Mouse (Mus musculus) kidney, adult 2 months (tissue): ENCODE results near the gene Rbm24. TPM values are rescaled to one million over a fixed set of nuclear protein-coding genes. Genes with fewer than 3 reads are reported as not detected.

Experiments
- DNase-seq: peaks from one replicate; pipeline ENCODE4 v3.0.0; 2021
- H3K27ac ChIP-seq: fragments of 200-500 bp; 2 replicates; pipeline ENCODE4 v1.5.1; 2012; ENCODE audit warnings: low read depth, low read length, control low read depth, inconsistent platforms; ENCODE audit not compliant: insufficient read depth
- H3K27me3 ChIP-seq: fragments of 200-500 bp; replicated peaks from 2 replicates; pipeline ENCODE4 v1.6.1; 2012; ENCODE audit warnings: mild to moderate bottlenecking, moderate library complexity, low read length, inconsistent platforms; ENCODE audit not compliant: control insufficient read depth, insufficient read depth
- H3K36me3 ChIP-seq: fragments of 200-500 bp; 2 replicates; pipeline ENCODE4 v1.6.1; 2012; ENCODE audit warnings: mild to moderate bottlenecking, moderate library complexity, low read length, inconsistent platforms; ENCODE audit not compliant: control insufficient read depth, insufficient read depth
- H3K4me1 ChIP-seq: fragments of 200-500 bp; 2 replicates; pipeline ENCODE4 v1.6.1; 2011; ENCODE audit warnings: low read length; ENCODE audit not compliant: control insufficient read depth, insufficient read depth
- H3K4me3 ChIP-seq: fragments of 200-500 bp; 2 replicates; pipeline ENCODE4 v1.5.1; 2011; ENCODE audit warnings: mild to moderate bottlenecking, low read depth, low read length, control low read depth; ENCODE audit not compliant: insufficient read depth
- CTCF ChIP-seq: fragments of 200-500 bp; conservative IDR thresholded peaks from 2 replicates; pipeline ENCODE4 v1.5.1; 2011; ENCODE audit warnings: low read depth, mild to moderate bottlenecking, control low read depth, low read length, moderate library complexity, mixed read lengths; ENCODE audit not compliant: insufficient read depth, insufficient read length
- POLR2A ChIP-seq: fragments of 200-500 bp; IDR thresholded peaks from one replicate; pipeline ENCODE4 v1.6.1; 2011; ENCODE audit warnings: low read depth, low read length, control low read depth
- WGBS: fragments of 180-500 bp; shearing (Covaris S2); methylation state at CpG from one replicate; pipeline ENCODE4 v1.1.7; 2018; 5-methylcytosine and 5-hydroxymethylcytosine counted together
- polyA plus RNA-seq: library from polyadenylated mRNA; depleted of rRNA; stranded (reverse); fragments of >200 nt; gene quantifications from 2 replicates; pipeline ENCODE4 v1.2.3, GENCODE M21; 2012

Rbm24 gene
- polyA plus RNA-seq, 1 experiment, result 3.6 TPM

DNA sequence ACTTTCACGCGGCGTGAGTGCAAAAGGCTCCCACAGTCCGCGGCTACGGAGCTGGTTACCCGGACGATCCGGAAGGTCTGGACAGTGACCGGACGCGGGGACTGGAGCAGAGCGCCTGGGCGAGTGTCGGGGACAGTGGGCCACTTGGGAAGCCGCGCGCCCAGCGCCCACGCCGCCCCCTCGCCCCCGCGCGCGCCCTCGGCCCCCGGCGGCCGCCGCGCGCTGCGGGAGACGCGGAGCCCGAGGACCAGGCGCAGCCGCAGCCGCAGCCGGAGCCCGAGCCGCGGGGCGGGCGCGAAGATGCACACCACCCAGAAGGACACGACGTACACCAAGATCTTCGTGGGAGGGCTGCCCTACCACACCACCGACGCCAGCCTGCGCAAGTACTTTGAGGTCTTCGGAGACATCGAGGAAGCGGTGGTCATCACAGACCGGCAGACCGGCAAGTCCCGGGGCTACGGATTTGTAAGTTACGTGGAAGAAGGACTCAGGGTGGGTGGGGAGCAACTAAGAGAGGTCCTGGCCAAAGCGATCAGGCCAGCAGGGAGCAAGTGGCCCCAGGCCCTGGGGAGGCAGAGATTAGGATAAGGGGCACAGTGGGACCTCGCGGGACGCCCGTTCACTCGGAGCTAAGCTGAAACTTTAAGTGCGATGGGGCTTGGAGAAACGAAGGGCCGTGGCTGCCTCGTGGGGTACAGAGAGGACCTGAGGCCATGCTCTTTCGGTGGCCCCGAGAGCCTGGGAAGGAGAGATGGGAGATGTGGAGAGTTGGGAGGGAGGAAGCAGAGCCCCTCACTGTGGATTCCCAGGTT lies 704 bp downstream of the Rbm24 start:
- H3K4me3 ChIP-seq, result peak overlapping the region; percentile 38
- DNase-seq, result no peak
- no peaks in the 10 kb centered on the region for H3K36me3 ChIP-seq
- H3K4me1 ChIP-seq, result no peaks in the 10 kb centered on the region
- TF ChIP-seq POLR2A, result no peak
- no peak for TF ChIP-seq CTCF
- WGBS, result 2% methylated on average over 73 of the region's 73 CpGs
- no peaks in the 10 kb centered on the region; the same call in none of the 2 replicates for H3K27me3 ChIP-seq
- H3K27ac ChIP-seq, result no peak overlapping the region

DNA sequence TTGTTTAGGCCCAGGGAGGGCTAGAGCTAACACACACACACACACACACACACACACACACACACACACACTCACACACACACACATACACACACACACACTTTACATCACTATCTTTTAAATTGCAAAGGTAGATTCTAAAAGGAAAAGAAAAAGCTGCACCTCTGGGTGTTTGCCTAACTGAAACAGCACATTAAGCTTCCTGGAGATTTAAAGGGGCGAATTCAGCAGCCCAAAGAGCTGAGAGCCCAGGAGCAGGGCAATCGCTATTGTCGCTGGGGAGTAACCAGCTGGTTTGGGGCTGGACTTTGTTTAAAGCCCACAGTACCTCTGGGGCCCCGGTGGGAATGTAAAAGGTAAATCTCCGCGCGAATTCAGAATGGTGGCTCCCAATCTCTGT lies 1.4 kb downstream of the Rbm24 start:
- TF ChIP-seq POLR2A (no peak), CTCF (no peak)
- Histone ChIP-seq H3K27me3 (no peaks in the 10 kb centered on the region; the same call in none of the 2 replicates), H3K36me3 (no peaks in the 10 kb centered on the region), H3K27ac (no peak overlapping the region), H3K4me3 (no peak overlapping the region), H3K4me1 (no peaks in the 10 kb centered on the region)
- 49% methylated on average over 7 of the region's 7 CpGs for WGBS
- DNase-seq, result no peak

DNA sequence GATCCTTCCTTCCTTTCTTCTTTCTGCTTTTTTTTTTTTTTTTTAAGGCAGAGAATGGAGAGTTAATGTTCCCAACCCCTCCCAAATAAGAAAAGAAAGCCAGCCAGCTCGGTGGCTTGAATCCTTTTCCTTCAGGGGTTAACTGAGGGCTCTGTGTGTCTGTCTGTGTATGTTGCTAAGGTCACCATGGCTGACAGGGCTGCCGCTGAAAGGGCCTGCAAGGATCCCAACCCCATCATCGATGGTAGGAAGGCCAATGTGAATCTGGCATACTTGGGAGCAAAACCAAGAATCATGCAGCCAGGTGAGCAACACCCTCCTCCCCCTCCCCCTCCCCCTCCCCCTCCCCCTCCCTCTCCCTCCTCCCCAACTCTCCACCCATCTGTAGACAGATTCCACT lies 1.9 kb downstream of the Rbm24 start:
- H3K4me3 ChIP-seq, result no peak overlapping the region
- WGBS, result 40% methylated on average over 3 of the region's 3 CpGs
- no peak for DNase-seq
- TF ChIP-seq POLR2A (no peak), CTCF (no peak)
- no peaks in the 10 kb centered on the region for H3K4me1 ChIP-seq
- no peaks in the 10 kb centered on the region for H3K36me3 ChIP-seq
- no peak overlapping the region for H3K27ac ChIP-seq
- H3K27me3 ChIP-seq, result no peaks in the 10 kb centered on the region; the same call in none of the 2 replicates

DNA sequence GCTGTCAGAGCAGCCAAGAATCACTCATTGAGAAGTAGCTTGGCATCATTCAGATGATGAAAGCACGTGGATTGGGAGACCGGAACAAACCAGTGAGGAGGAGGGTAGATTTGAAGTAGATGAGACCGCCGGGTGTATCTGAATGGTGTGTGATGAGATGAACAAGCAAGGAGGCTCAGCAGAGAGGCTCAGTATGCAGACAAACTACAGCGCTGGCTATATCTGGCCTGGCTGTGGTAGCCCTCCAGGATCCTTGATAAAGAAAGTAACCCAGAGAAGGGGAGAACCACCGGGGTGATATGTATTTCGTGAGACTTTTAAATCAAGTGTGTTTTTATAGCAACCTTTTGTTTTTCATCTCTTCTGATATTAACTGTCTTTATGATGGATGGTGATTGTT lies 5.6 kb downstream of the Rbm24 start:
- no peaks in the 10 kb centered on the region; the same call in 1 of the 2 replicates for H3K27me3 ChIP-seq
- H3K4me3 ChIP-seq, result no peak overlapping the region
- DNase-seq, result no peak
- no peaks in the 10 kb centered on the region for H3K4me1 ChIP-seq
- H3K27ac ChIP-seq, result no peak overlapping the region
- no peaks in the 10 kb centered on the region for H3K36me3 ChIP-seq
- 91% methylated on average over 7 of the region's 7 CpGs for WGBS
- TF ChIP-seq CTCF (no peak), POLR2A (no peak)

DNA sequence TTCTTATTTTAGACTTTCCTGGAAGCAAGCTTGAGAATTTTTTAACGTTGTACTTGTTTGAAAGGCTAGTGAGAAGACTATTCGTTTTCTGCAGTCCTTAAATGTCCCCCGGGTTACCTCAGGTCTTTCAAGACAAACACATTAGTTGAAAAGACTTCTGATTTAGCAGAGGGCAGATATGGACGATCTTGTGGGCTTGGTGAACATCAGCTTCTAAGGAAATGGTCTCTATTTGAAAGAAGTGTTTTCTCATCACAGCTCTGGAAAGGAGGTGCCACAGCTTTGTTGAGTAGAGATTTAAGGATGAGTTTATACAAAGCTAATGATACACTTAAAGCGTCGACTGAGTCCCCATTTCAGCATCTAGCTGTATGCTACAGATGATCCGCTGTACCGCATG lies 6.1 kb downstream of the Rbm24 start:
- Histone ChIP-seq H3K27me3 (no peaks in the 10 kb centered on the region; the same call in 1 of the 2 replicates), H3K4me1 (no peaks in the 10 kb centered on the region), H3K27ac (no peak overlapping the region), H3K36me3 (no peaks in the 10 kb centered on the region), H3K4me3 (no peak overlapping the region)
- TF ChIP-seq CTCF (no peak), POLR2A (no peak)
- DNase-seq, result no peak
- WGBS, result 85% methylated on average over 8 of the region's 8 CpGs

DNA sequence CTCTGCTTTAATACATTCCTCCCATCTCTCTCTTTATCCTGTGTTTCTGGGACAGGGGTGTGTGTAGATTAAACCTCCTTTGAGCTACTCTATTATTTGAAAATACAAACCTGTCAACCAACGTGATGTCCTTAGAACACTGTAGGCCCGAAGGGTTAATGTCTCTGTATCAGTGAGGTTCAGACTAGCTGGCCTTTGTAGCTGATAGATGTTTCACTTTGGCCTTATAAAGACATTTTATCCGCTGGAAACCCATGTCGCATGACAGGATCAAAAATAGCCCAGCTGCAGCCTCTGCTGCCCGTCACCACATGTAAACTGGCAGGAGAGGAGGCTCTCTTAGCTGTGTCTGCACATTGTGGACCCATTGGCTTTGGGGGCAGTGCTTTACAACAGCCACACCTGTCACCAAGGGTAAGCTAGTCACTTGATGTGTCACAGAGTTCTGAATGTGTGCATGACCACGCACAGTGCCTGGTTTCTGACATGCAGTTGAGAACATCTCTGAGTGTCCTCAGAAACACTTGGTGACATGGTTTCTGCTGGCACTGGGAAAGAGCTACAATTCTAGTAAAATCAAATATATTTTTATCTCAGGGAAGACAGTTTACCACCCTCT lies 8.5 kb downstream of the Rbm24 start:
- Histone ChIP-seq H3K4me3 (no peak overlapping the region), H3K36me3 (no peaks in the 10 kb centered on the region), H3K27me3 (no peaks in the 10 kb centered on the region; the same call in 1 of the 2 replicates), H3K27ac (no peak overlapping the region), H3K4me1 (no peaks in the 10 kb centered on the region)
- no peak for DNase-seq
- no peak for TF ChIP-seq POLR2A
- no peak for TF ChIP-seq CTCF
- WGBS, result 74% methylated on average over 6 of the region's 6 CpGs

DNA sequence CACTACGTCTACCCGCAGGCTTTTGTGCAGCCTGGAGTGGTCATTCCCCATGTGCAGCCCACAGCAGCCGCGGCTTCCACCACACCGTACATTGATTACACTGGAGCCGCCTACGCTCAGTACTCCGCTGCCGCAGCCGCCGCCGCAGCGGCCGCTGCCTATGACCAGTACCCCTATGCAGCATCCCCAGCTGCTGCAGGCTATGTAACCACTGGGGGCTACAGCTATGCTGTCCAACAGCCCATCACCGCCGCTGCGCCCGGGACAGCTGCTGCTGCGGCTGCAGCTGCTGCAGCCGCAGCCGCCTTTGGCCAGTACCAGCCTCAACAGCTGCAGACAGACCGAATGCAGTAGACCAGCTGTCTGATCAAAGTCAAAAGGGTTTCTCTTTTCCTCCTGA lies 10.7 kb downstream of the Rbm24 start:
- Histone ChIP-seq H3K27me3 (no peaks in the 10 kb centered on the region; the same call in 1 of the 2 replicates), H3K36me3 (no peaks in the 10 kb centered on the region), H3K27ac (no peak overlapping the region), H3K4me1 (no peaks in the 10 kb centered on the region), H3K4me3 (no peak overlapping the region)
- DNase-seq, result no peak
- TF ChIP-seq POLR2A (no peak), CTCF (no peak)
- 78% methylated on average over 22 of the region's 22 CpGs for WGBS
